Mouse (Mus musculus): Measurements from ENCODE around the gene Rem2.

Gene Rem2

GRCm38 (mm10) chr14:54464293-54465005, 11.5 kb upstream of the Rem2 start:
- ChIA-PET CTCF (interaction anchor here (0.5 to 1.4 kb wide), 23 partner anchors 10 to 407 kb away, joined by 3 to 11 read pairs (median 4); partner anchors contain the start of gene Slc7a7 (in 1 of the 4)), POLR2A (interaction anchor here in 3 of 4 experiments (0.6 to 1.7 kb wide), 41 partner anchors 8 to 230 kb away, joined by 3 to 10 read pairs (median 4); partner anchors contain the start of genes Mrpl52 (in 2 of the 3), 1700123O20Rik (in 1 of the 3), Abhd4 (in 1 of the 3) and Dad1 (in 1 of the 3))

- POLR2A ChIA-PET: interaction anchor here in 2 of 4 experiments (0.5 to 2.2 kb wide), 2 partner anchors 9 to 55 kb away, joined by 4 to 7 read pairs; no protein-coding TSS in a partner anchor
- CTCF ChIA-PET: interaction anchor here in 2 of 4 experiments (0.5 to 1.6 kb wide), 2 partner anchors 18 to 57 kb away, joined by 3 read pairs; no protein-coding TSS in a partner anchor
Observed at GRCm38 (mm10) chr14:54471467-54471866, 4.4 kb upstream of the Rem2 start.

GRCm38 (mm10) chr14:54472671-54473070, 3.2 kb upstream of the Rem2 start:
- CTCF ChIA-PET: interaction anchor here in 3 of 4 experiments (0.6 to 1.6 kb wide), 4 partner anchors 17 to 234 kb away, joined by 3 read pairs; no protein-coding TSS in a partner anchor
- POLR2A ChIA-PET: interaction anchor here in 2 of 4 experiments (0.8 to 1.6 kb wide), 9 partner anchors 9 to 103 kb away, joined by 3 to 5 read pairs (median 3); partner anchors contain the start of genes Lrp10 (in 2 of the 2) and Prmt5 (in 1 of the 2)

GRCm38 (mm10) chr14:54474744-54475143, 1.2 kb upstream of the Rem2 start:
- POLR2A ChIA-PET: no interaction called here
- CTCF ChIA-PET: no interaction called here

- ChIA-PET POLR2A (interaction anchor here in 2 of 4 experiments (1.1 to 1.6 kb wide), 3 partner anchors 39 to 41 kb away, joined by 3 to 7 read pairs (median 5); partner anchors contain the start of gene Prmt5 (in 2 of the 2)), CTCF (interaction anchor here in 2 of 4 experiments (1.1 to 2.0 kb wide), 4 partner anchors 17 to 118 kb away, joined by 3 to 10 read pairs (median 4); no protein-coding TSS in a partner anchor)
Observed at GRCm38 (mm10) chr14:54477172-54477909, 1.4 kb downstream of the Rem2 start.

GRCm38 (mm10) chr14:54479451-54479920, 3.6 kb downstream of the Rem2 start:
- ChIA-PET CTCF (interaction anchor here (0.5 to 3.0 kb wide), 16 partner anchors 13 to 241 kb away, joined by 3 to 17 read pairs (median 4); partner anchors contain the start of gene Slc7a7 (in 3 of the 4)), POLR2A (interaction anchor here in 3 of 4 experiments (0.5 to 2.2 kb wide), 29 partner anchors 9 to 230 kb away, joined by 3 to 11 read pairs (median 3); partner anchors contain the start of genes 1700123O20Rik (in 2 of the 3), Haus4 (in 2 of the 3), Lrp10 (in 2 of the 3) and Mrpl52 (in 2 of the 3))

GRCm38 (mm10) chr14:54480673-54481072, 4.8 kb downstream of the Rem2 start:
- POLR2A ChIA-PET: interaction anchor here in 2 of 4 experiments (0.9 to 2.2 kb wide), 7 partner anchors 10 to 231 kb away, joined by 3 to 7 read pairs (median 3); no protein-coding TSS in a partner anchor
- CTCF ChIA-PET: interaction anchor here (0.6 to 3.0 kb wide), 7 partner anchors 12 to 305 kb away, joined by 3 to 17 read pairs (median 4); partner anchors contain the start of gene Slc7a7 (in 1 of the 4)

GRCm38 (mm10) chr14:54481402-54481801, 5.5 kb downstream of the Rem2 start:
- ChIA-PET POLR2A (interaction anchor here in 1 of 4 experiments (1.2 to 2.2 kb wide), 3 partner anchors 11 to 49 kb away, joined by 3 to 7 read pairs (median 4); no protein-coding TSS in a partner anchor), CTCF (interaction anchor here in 2 of 4 experiments (0.8 to 3.0 kb wide), 4 partner anchors 12 to 304 kb away, joined by 3 to 17 read pairs (median 4); no protein-coding TSS in a partner anchor)

GRCm38 (mm10) chr14:54482498-54482897, 6.6 kb downstream of the Rem2 start:
- ChIA-PET CTCF (interaction anchor here in 2 of 4 experiments (0.6 to 1.5 kb wide), 3 partner anchors 12 to 152 kb away, joined by 4 to 9 read pairs (median 4); partner anchors contain the start of gene Lrp10 (in 1 of the 2)), POLR2A (interaction anchor here in 2 of 4 experiments (0.6 to 1.2 kb wide), 3 partner anchors 10 to 220 kb away, joined by 3 to 5 read pairs (median 3); no protein-coding TSS in a partner anchor)

- ChIA-PET POLR2A (interaction anchor here in 1 of 4 experiments (1.8 kb wide), 1 partner anchor 20 kb away, joined by 5 read pairs; no protein-coding TSS in a partner anchor), CTCF (interaction anchor here in 2 of 4 experiments (0.7 to 1.1 kb wide), 2 partner anchors 8 to 9 kb away, joined by 3 read pairs; no protein-coding TSS in a partner anchor)
Observed at GRCm38 (mm10) chr14:54485899-54486298, 10.0 kb downstream of the Rem2 start.

- ChIA-PET POLR2A (interaction anchor here in 1 of 4 experiments (0.6 to 1.3 kb wide), 2 partner anchors 30 to 87 kb away, joined by 4 to 5 read pairs; partner anchors contain the start of gene Prmt5), CTCF (interaction anchor here in 1 of 4 experiments (0.6 to 1.0 kb wide), 2 partner anchors 38 to 163 kb away, joined by 3 read pairs; no protein-coding TSS in a partner anchor)
Observed at GRCm38 (mm10) chr14:54487732-54488131, 11.8 kb downstream of the Rem2 start.

GRCm38 (mm10) chr14:54488350-54488749, 12.4 kb downstream of the Rem2 start:
- POLR2A ChIA-PET: interaction anchor here in 1 of 4 experiments (1.3 kb wide), 1 partner anchor 29 kb away, joined by 4 read pairs; the partner anchor contains the start of gene Prmt5
- CTCF ChIA-PET: interaction anchor here in 2 of 4 experiments (0.6 to 1.0 kb wide), 2 partner anchors 76 to 163 kb away, joined by 3 to 4 read pairs; no protein-coding TSS in a partner anchor

- ChIA-PET POLR2A (interaction anchor here in 2 of 4 experiments (0.9 to 1.7 kb wide), 11 partner anchors 7 to 170 kb away, joined by 3 to 8 read pairs (median 4); partner anchors contain the start of genes Rem2 (in 1 of the 2) and Slc7a7 (in 1 of the 2)), CTCF (interaction anchor here (0.6 to 4.7 kb wide), 9 partner anchors 13 to 267 kb away, joined by 3 to 17 read pairs (median 4); partner anchors contain the start of gene Slc7a7 (in 2 of the 4))
Observed at GRCm38 (mm10) chr14:54492345-54493131, 16.6 kb downstream of the Rem2 start.

- ChIA-PET POLR2A (interaction anchor here in 2 of 4 experiments (1.0 to 1.7 kb wide), 9 partner anchors 12 to 146 kb away, joined by 3 to 6 read pairs (median 4); partner anchors contain the start of gene Slc7a7 (in 2 of the 2)), CTCF (interaction anchor here in 3 of 4 experiments (0.6 to 4.7 kb wide), 12 partner anchors 10 to 442 kb away, joined by 3 to 17 read pairs (median 4); partner anchors contain the start of gene Slc7a7 (in 2 of the 3))
Observed at GRCm38 (mm10) chr14:54493236-54493635, 17.3 kb downstream of the Rem2 start.

- ChIA-PET CTCF (interaction anchor here (0.6 to 4.7 kb wide), 48 partner anchors 8 to 432 kb away, joined by 3 to 17 read pairs (median 4); partner anchors contain the start of genes Rem2 (in 2 of the 4), Haus4 (in 1 of the 4), Lrp10 (in 1 of the 4) and Slc7a7 (in 1 of the 4)), POLR2A (interaction anchor here in 2 of 4 experiments (0.8 to 2.1 kb wide), 14 partner anchors 9 to 145 kb away, joined by 3 to 9 read pairs (median 3); partner anchors contain the start of genes Prmt5 (in 2 of the 2), Haus4 (in 1 of the 2) and Slc7a7 (in 1 of the 2))
Observed at GRCm38 (mm10) chr14:54494234-54494633, 18.3 kb downstream of the Rem2 start.

GRCm38 (mm10) chr14:54496706-54497105, 20.8 kb downstream of the Rem2 start:
- ChIA-PET POLR2A (interaction anchor here in 1 of 4 experiments (0.7 to 1.9 kb wide), 4 partner anchors 8 to 21 kb away, joined by 4 to 8 read pairs (median 4); partner anchors contain the start of gene Prmt5), CTCF (interaction anchor here in 1 of 4 experiments (1.6 kb wide), 1 partner anchor 13 kb away, joined by 5 read pairs; no protein-coding TSS in a partner anchor)

All from embryonic stem cell, embryonic (primary cell).